Mouse (Mus musculus): ENCODE data around the gene Srsf1.

- TF ChIP-seq CTCF (IDR thresholded peaks at IDR 0.05; ENCODE audit: low read depth, low read length) = no peak
- TF ChIP-seq POLR2A (IDR thresholded peaks at IDR 0.05; ENCODE audit: borderline replicate concordance, low read depth, low read length) = no peak
Measured at GRCm38 (mm10) chr11:87999751-88000150, 47.4 kb upstream of the Srsf1 start.
